In the genomic region with DNA sequence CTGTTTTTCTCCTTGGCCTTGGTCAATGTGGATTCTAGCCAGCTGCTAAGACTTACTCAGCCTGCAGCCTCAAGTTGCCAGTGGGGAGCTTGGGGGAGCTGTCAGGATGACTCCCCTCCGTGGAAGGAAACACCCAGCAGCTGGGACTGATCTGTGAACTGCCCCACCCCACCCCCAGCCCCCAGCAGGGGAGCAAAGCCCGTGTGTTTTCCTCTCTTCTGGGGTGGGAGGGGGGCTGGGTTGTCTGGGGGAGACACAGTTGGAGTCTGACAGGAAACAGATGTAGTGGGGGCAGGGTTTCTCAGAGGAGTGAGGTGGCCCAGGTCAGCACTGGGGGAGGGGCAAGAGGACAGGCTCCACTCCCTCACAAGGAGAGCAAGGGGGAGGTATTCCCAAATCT, we compare ENCODE assay signal across 8 mouse cellular contexts. TPM values are rescaled to one million over a fixed set of nuclear protein-coding genes. Genes with fewer than 3 reads are reported as not detected.
DNase-seq lines count a peak whose midpoint lies in the region; ATAC-seq and TF ChIP-seq lines count a peak whose summit lies in the region.

No protein-coding gene starts in this region.

- WGBS in embryonic facial prominence, embryonic 14.5 days: 0% methylated on average over 2 of the region's 2 CpGs
- 14% methylated on average over 2 of the region's 2 CpGs for WGBS in intestine, postnatal 0 days

- H3K4me1 ChIP-seq in embryonic facial prominence, embryonic 14.5 days (ENCODE audit: control insufficient read depth, insufficient read depth, low read length): peaks cover 20% of the 10 kb centered on the region
- H3K4me1 ChIP-seq in intestine, postnatal 0 days (replicated peaks; ENCODE audit: control insufficient read depth, insufficient read depth, low read length): no peaks in the 10 kb centered on the region

- H3K9ac ChIP-seq in embryonic facial prominence, embryonic 14.5 days (ENCODE audit: low read depth, low read length): 0 out of 2 replicates have a peak overlapping the region, but pooled peaks have one; percentile 34
- no peak overlapping the region for H3K9ac ChIP-seq in intestine, postnatal 0 days (ENCODE audit: low read depth, low read length)

- DNase-seq in layer of hippocampus, adult 2 months (ENCODE audit: low spot score in 2 of 2): no peak
- DNase-seq in layer of hippocampus, postnatal 36 days: no peak
- peak; percentile 72 for DNase-seq in embryonic facial prominence, embryonic 14.5 days (ENCODE audit: low spot score)
- peak; percentile 65 for DNase-seq in skeletal muscle tissue, adult 2 months (ENCODE audit: low read depth, low spot score)
- no peak for DNase-seq in layer of hippocampus, adult 11-12 months (ENCODE audit: low spot score)
- DNase-seq in urinary bladder, postnatal 10 days (ENCODE audit: low spot score): no peak
- DNase-seq in layer of hippocampus, postnatal 25 days (ENCODE audit: extremely low spot score in 1 of 2, low spot score in 1 of 2): no peak

- H3K9me3 ChIP-seq in embryonic facial prominence, embryonic 14.5 days (ENCODE audit: control insufficient read depth, low read length): no peaks in the 10 kb centered on the region
- H3K9me3 ChIP-seq in intestine, postnatal 0 days (ENCODE audit: control insufficient read depth): no peaks in the 10 kb centered on the region

- H3K4me2 ChIP-seq in embryonic facial prominence, embryonic 14.5 days (ENCODE audit: low read depth, low read length): no peak overlapping the region
- H3K4me2 ChIP-seq in intestine, postnatal 0 days (replicated peaks; ENCODE audit: low read depth): no peak overlapping the region

- ATAC-seq in embryonic facial prominence, embryonic 14.5 days (ENCODE audit: low read depth): peak; percentile 38; the same call in 1 of the 2 replicates
- ATAC-seq in intestine, postnatal 0 days: no peak

- H3K36me3 ChIP-seq in embryonic facial prominence, embryonic 14.5 days (ENCODE audit: control insufficient read depth, insufficient read depth, low read length): peaks cover 31% of the 10 kb centered on the region
- H3K36me3 ChIP-seq in intestine, postnatal 0 days (ENCODE audit: control insufficient read depth, insufficient read depth): peaks cover 5% of the 10 kb centered on the region; the same call in 1 of the 2 replicates

- H3K27me3 ChIP-seq in embryonic facial prominence, embryonic 14.5 days (replicated peaks; ENCODE audit: control insufficient read depth, insufficient read depth, low read length): no peaks in the 10 kb centered on the region
- no peaks in the 10 kb centered on the region for H3K27me3 ChIP-seq in intestine, postnatal 0 days (replicated peaks; ENCODE audit: control insufficient read depth, insufficient read depth, low read length)

- TF ChIP-seq CTCF in layer of hippocampus, adult 2 months (conservative IDR thresholded peaks at IDR 0.05): no peak
- TF ChIP-seq CTCF in intestine, postnatal 0 days (IDR thresholded peaks at IDR 0.05; ENCODE audit: low read depth): no peak

- H3K27ac ChIP-seq in layer of hippocampus, adult 2 months: peak overlapping the region; percentile 2; the same call in 1 of the 2 replicates
- H3K27ac ChIP-seq in embryonic facial prominence, embryonic 14.5 days (replicated peaks; ENCODE audit: low read depth, low read length): peak overlapping the region; percentile 62
- H3K27ac ChIP-seq in intestine, postnatal 0 days (ENCODE audit: low read depth, low read length): peak overlapping the region; percentile 35; the same call in 1 of the 2 replicates

- no peak overlapping the region for H3K4me3 ChIP-seq in layer of hippocampus, adult 2 months
- no peak overlapping the region for H3K4me3 ChIP-seq in embryonic facial prominence, embryonic 14.5 days (ENCODE audit: low read depth, low read length)
- H3K4me3 ChIP-seq in intestine, postnatal 0 days (ENCODE audit: low read depth, low read length): no peak overlapping the region

RNA-seq across cellular contexts. Expression of gene Ppif, which starts 24.5 kb away (rescaled TPM):
- 10 to 100 TPM; 27.4 to 34.2 TPM for total RNA-seq in layer of hippocampus, adult 2 months (2021)
- total RNA-seq in layer of hippocampus, postnatal 36 days (2021): 10 to 100 TPM; 27.0 to 28.2 TPM
- polyA plus RNA-seq in embryonic facial prominence, embryonic 14.5 days (2014; fragmentation: Nextera tagmentation; extraction: Ambion mirVana): 27.3 and 28.4 TPM in 2 replicates
- 73.8 and 80.0 TPM in 2 replicates for polyA plus RNA-seq in intestine, postnatal 0 days (2015; fragmentation: Nextera tagmentation; extraction: Ambion mirVana)
- 10 to 100 TPM; 26.0 to 27.7 TPM for total RNA-seq in layer of hippocampus, postnatal 25 days (2021)

RNA-seq across cellular contexts. Expression of gene Zcchc24, which starts 50.4 kb away (rescaled TPM):
- total RNA-seq in layer of hippocampus, adult 2 months (2021): 10 to 100 TPM; 56.4 to 58.5 TPM
- 10 to 100 TPM; 53.5 to 60.2 TPM for total RNA-seq in layer of hippocampus, postnatal 36 days (2021)
- 45.6 and 48.1 TPM in 2 replicates for polyA plus RNA-seq in embryonic facial prominence, embryonic 14.5 days (2014; fragmentation: Nextera tagmentation; extraction: Ambion mirVana)
- 10.3 and 12.1 TPM in 2 replicates for polyA plus RNA-seq in intestine, postnatal 0 days (2015; fragmentation: Nextera tagmentation; extraction: Ambion mirVana)
- 10 to 100 TPM; 56.1 to 59.0 TPM for total RNA-seq in layer of hippocampus, postnatal 25 days (2021)

Comparison
In these comparisons a context has a peak if more than half of its experiments do, and no peak if none do; other contexts are left out.
1. DNase-seq: peak in embryonic facial prominence, embryonic 14.5 days (single experiment) and skeletal muscle tissue, adult 2 months (single experiment); none in layer of hippocampus, adult 2 months (0 of 2), layer of hippocampus, postnatal 36 days (0 of 2), layer of hippocampus, adult 11-12 months (single experiment), urinary bladder, postnatal 10 days (single experiment) and layer of hippocampus, postnatal 25 days (0 of 2).
2. H3K27ac ChIP-seq: peak in every context shown above with its lines; median percentile 62 in embryonic facial prominence, embryonic 14.5 days; 35 in intestine, postnatal 0 days; 2 in layer of hippocampus, adult 2 months.